Mouse (Mus musculus): Measurements from ENCODE around the gene Rnf144a.
A peak's percentile ranks its signal among the peaks of the same experiment; 100 is the strongest.
"Not testable (repeated sequence)": the region's sequence is repeated elsewhere in the genome, so short reads cannot be mapped to it uniquely, and the experiment has no call there.

Rnf144a gene

GRCm38 (mm10) chr12:26415104-26415771 is at the start of gene Rnf144a:
Rnf144a (minus strand) TSS chr12:26415254.
- peak; percentile 93 for DNase-seq (ENCODE audit: low spot score)

DNA sequence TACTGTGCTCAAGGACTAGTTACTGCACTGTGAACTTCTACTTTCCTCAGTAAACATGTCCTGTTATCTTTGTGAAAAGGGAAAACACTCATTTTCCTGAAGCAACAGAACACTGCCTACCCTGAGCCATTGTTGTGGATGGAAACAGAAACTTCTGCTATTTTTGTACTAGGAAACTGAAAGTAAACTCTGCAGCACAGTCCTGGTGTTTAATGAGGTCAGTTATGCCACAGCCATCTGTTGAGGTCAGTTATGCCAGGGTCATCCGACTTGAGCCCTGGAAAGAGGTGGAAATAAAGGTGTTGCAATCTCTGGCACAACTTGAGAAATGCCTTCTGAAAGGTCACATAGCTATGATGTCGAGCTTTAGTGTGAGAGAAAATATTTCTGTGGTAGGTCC is 45.0 kb upstream of the Rnf144a start:
- no peak for DNase-seq (ENCODE audit: low spot score)

DNA sequence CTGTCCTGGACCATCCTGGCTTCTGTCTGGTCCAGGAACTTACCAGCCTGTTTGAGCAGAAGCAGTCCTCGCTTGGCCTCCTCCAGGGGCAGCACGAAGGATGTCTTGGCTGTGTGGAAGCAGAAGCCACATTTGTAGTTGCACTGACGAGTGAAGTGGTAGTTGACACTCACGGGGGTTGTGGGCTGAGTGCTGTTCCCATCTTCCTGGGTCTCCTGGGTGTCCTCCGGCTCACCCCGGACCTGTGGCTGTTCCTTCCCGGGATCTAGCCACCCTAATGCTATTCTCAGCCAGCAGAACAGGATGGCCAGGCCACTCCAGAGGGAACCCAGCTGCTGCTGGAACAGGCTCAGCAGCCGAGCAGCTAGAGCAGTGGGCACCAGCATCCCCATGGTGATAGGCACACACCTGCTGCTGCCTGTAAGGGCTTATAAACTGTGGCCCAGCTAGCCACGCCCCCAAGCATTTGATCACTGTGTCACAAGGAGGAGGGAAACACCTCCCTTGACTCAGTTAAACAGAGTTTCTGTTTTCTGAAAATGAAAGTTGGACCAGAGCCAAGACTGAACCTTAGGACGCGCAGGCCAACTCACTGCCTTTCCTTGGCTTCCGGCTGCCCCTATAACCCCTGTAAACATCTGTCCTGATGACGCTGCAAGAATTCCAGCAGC is 41.1 kb upstream of the Rnf144a start, which contains the start of gene Rsad2:
Gene Rsad2 (minus strand): TSS at position 425 of the 671 bp plus-strand sequence.
- peak; percentile 36 for DNase-seq (ENCODE audit: low spot score)

DNA sequence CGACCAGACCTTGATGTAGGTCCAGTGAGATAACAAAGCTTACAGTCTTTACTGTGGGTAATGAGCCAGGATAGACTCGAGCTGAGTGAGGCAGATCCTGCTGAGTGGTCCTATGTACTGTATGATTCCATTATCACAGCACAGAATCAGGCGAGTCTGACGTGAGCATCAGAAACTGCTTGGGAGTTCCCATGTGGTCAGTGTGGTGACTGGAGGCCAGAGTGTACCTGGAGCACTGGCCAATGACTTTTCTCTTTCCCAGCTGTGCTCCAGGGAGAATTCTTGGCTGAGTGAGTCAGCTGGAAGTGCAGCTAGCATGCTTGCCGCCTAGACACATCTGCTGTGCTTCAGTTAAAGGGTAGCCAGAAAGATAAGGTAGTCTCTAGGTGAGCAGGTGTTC is 39.6 kb upstream of the Rnf144a start:
- no peak for DNase-seq (ENCODE audit: low spot score)

DNA sequence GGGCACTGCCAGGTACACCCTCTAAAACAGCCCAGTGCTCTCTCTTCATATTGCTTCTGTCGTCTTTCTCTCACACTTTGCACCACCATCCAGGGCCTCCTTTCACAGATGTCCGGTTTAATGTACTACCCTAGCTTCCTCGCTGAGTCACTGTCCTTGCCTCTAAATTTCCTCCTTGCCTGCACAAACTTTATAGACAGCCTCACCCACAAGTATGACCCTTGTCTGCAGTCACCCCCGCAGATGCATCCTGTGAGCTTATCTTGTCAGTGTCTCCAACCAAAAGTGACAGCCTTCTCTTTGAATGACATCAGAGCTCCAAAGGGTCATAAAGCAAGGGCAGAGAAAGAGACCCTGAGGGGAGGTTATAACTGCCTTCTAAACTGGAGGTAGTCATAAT is 37.9 kb upstream of the Rnf144a start:
- DNase-seq (ENCODE audit: low spot score): no peak

GRCm38 (mm10) chr12:26451150-26451549 is 36.1 kb upstream of the Rnf144a start:
- no peak for DNase-seq (ENCODE audit: low spot score)

- DNase-seq (ENCODE audit: low spot score): no peak
Measured at GRCm38 (mm10) chr12:26449483-26449882, 34.4 kb upstream of the Rnf144a start.

- DNase-seq (ENCODE audit: low spot score): no peak
Measured at GRCm38 (mm10) chr12:26446377-26447045, 31.5 kb upstream of the Rnf144a start.

DNA sequence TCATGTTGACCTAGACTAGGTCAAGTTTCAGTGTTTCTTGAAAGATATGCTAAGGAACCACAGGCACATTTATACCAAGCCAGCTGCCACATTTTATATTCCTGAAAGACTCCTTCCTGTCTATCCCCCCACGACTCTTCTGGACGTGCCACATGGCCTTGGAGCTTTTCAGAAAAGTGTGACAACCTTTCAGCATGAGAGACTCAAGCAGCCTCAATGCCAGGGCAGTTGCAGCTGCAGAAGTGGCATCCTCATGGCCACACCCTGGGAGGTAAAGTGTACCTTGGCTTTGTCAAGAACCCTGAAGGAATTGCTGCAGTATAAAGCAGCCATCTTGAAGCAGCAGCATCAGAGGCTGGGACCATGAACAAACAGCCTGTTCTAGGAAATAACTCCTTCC is 29.5 kb upstream of the Rnf144a start:
- DNase-seq (ENCODE audit: low spot score): no peak

- peak; percentile 82 for DNase-seq (ENCODE audit: low spot score)
Measured at GRCm38 (mm10) chr12:26444054-26444453, 29.0 kb upstream of the Rnf144a start.

- DNase-seq (ENCODE audit: low spot score): no peak
Measured at GRCm38 (mm10) chr12:26439366-26439765, 24.3 kb upstream of the Rnf144a start.

GRCm38 (mm10) chr12:26437950-26438349 is 22.9 kb upstream of the Rnf144a start:
- DNase-seq (ENCODE audit: low spot score): no peak

DNA sequence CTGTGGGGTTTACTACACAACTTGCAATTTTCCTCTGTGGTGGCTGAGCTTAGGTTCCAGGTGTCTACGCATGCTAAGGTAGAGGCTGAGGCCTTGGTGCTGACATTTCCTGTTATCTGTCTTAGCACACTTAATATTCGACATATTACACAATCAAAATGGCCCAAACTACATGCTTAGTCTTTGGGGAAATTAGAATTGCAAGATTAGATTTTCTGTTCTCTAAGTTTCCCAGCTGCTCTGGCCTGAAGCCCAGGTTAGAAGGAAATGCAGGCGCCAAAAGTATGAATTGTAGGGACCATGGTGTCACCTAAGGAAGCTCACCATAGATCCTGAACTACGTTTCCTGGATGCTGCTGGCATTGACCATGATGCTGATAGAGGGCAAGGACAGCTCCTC is 21.3 kb upstream of the Rnf144a start:
- DNase-seq (ENCODE audit: low spot score): no peak

DNA sequence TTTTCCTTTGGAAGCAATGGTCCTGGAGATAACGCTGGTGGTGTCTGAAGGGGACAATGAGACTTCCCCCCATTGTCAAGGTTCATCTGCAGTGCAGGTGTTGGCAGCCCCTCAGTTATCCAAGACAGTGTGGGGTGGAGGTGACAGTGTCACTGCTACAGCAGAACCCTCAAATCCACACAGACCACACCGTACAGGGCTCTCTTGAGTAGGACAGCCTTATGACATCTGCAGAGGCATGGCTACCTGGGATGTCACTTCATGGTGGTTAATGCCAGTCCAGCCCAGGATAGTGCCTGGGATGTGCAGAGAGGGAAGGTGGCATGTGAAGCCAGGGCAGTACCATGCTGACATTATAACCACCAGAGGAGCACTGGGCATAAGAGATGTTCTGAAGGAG is 13.7 kb upstream of the Rnf144a start:
- DNase-seq (ENCODE audit: low spot score): not testable (repeated sequence)

GRCm38 (mm10) chr12:26424841-26425240 is 9.8 kb upstream of the Rnf144a start:
- peak; percentile 78 for DNase-seq (ENCODE audit: low spot score)

GRCm38 (mm10) chr12:26418322-26418721 is 3.3 kb upstream of the Rnf144a start:
- no peak for DNase-seq (ENCODE audit: low spot score)

DNA sequence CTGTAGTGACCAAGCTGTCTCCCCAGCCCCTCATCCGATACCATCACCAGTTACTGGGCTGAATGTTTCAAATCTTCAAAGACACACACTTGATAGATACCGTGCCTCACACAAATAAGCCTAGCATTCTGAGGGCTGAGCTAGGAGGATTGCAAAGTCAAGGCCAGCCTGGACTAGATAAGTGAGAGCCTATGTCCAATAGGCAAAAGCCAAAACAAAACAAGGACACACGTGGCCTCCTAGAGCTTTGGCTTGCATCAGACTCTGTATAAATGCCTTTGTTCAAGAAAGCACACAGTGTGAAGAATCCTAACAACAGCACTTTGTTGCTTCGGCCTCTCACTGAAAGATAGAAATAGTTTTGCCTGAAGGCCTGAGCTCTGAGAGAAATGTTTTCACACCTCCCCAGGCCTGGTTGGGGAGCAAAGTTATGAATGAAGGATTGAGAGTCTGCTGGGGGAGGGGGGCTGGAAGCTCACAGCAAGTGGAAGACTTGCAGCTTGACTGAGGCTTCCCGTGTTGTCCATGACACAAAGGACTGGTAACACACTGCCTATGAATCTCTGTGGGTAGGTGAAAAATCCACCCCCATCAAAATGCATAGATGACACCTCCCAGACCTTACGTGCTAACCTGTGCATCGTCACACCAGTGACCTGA is 1.7 kb upstream of the Rnf144a start:
- DNase-seq (ENCODE audit: low spot score): no peak

DNA sequence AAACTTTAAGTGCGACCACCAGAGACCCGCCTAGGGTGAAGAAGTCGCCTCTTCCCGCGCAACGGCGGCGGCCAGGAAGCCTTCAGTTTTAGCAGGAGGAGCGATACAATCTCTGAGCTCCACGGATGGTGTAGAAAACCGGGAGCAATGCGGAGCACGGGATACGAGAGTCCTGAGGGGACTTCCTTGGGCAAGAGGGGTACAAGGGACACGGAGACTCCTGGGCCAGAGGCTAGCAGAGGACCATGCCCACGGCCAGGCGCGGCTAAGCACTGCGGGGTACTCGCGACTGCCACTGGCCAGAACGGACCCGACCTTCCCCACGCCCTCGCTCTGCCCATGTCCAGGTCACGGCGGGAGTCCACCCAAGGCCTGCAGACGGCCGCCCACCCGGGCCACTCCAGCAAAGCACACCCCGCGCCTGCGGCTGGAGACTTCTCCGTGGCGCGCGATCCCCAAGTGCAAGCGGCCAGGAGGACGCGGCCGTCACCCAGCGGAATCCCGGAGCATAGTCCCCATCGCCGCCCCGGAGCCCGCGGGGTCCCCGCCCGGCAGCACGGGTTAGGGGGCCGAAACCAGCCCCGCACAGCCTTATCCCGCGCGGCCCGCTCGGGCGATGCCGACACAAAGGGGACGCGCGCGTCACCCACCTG is 477 bp downstream of the Rnf144a start:
- DNase-seq (ENCODE audit: low spot score): peak; percentile 57

DNA sequence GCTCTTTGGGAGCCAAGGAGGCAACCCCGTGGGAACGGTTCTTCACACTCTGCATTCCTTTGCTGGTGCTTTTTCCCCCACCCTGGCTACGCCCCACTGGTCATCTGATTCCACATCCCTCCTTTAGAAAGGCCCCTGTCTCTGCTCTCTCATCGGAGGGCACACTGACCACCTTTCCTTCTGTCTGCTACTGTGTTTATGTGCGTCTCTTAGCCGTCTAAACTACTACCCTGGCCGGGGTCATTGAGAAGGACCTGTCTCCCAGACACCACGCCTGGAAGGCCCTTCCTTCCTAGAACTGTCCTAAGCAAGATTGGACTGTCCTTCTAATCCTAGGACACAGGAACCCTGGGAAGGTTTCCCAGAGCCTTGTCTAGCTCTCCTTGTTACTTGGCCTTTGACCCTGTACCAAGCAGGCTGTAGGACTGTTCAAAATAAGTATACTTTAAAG is 1.1 kb downstream of the Rnf144a start:
- DNase-seq (ENCODE audit: low spot score): peak; percentile 57

GRCm38 (mm10) chr12:26412802-26413201 is 2.3 kb downstream of the Rnf144a start:
- DNase-seq (ENCODE audit: low spot score): no peak

DNA sequence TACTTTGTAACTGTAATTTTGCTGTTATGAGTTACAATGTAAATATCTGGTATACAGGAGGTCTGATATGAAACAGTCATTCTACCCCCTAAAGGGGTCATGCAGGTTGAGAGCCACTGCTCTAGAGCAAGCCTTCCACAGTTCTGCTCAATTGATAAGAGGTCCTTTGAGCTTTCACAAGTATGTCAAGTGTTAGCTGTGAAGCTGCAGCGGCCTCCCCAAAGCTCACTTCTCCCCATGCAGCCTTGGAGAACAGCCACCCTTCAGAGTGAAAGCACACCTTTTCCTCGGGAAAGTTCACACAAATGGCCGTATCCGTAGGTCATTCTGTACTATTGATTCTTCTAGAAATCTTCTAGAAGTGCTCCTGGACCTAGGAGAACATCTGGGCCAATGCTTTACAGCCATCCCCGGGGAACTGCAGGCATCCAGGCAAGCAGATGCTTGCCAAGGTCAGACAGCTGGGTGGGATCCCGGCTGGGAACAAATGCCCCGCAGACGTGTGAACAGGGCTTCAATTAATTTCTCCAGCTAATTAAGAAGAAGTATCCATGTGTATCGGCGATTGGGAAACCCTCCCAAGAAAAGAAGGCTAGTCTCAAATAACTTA is 3.1 kb downstream of the Rnf144a start:
- DNase-seq (ENCODE audit: low spot score): no peak

DNA sequence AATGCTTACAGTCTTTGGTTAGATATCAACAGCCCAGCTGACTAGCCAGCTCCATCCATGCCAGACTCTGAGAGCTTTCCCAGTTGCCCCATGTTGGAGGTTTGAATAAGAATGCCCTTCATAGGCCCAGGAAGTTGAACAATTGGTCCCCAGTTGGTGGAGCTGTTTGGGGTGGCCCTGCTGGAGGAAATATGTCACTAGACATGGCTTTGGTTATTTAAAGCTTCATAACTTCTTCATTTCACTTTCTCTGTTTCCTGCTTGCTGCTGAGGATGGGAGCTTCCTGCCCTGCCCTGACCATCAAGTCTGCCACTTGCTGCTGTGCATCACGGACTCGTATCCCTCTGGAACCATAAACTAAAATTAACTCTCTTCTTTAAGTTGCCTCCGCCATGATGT is 4.6 kb downstream of the Rnf144a start:
- no peak for DNase-seq (ENCODE audit: low spot score)
